Mouse (Mus musculus): Measurements from ENCODE around the gene Cadm4.

Gene Cadm4

GRCm38 (mm10) chr7:24481474-24482207 is at the start of gene Cadm4:
Gene Cadm4 (plus strand): TSS chr7:24482023.
- DNase-seq (ENCODE audit: low spot score in 2 of 2), result peak; percentile 80 to 86

GRCm38 (mm10) chr7:24435305-24435704 is 46.5 kb upstream of the Cadm4 start:
- DNase-seq (ENCODE audit: low spot score in 2 of 2), result no peak

GRCm38 (mm10) chr7:24437981-24438380 is 43.8 kb upstream of the Cadm4 start:
- no peak for DNase-seq (ENCODE audit: low spot score in 2 of 2)

- no peak for DNase-seq (ENCODE audit: low spot score in 2 of 2)
Observed at GRCm38 (mm10) chr7:24439191-24439590, 42.6 kb upstream of the Cadm4 start.

GRCm38 (mm10) chr7:24439891-24440290 is 41.9 kb upstream of the Cadm4 start:
- DNase-seq (ENCODE audit: low spot score in 2 of 2), result no peak

- DNase-seq (ENCODE audit: low spot score in 2 of 2), result peak; percentile 58 to 72
Observed at GRCm38 (mm10) chr7:24441785-24442184, 40.0 kb upstream of the Cadm4 start.

- no peak for DNase-seq (ENCODE audit: low spot score in 2 of 2)
Observed at GRCm38 (mm10) chr7:24442313-24442712, 39.5 kb upstream of the Cadm4 start.

- DNase-seq (ENCODE audit: low spot score in 2 of 2), result no peak
Observed at GRCm38 (mm10) chr7:24445266-24445926, 36.4 kb upstream of the Cadm4 start.

- no peak for DNase-seq (ENCODE audit: low spot score in 2 of 2)
Observed at GRCm38 (mm10) chr7:24446697-24447340, 35.0 kb upstream of the Cadm4 start.

GRCm38 (mm10) chr7:24448782-24449517 is 32.9 kb upstream of the Cadm4 start:
- DNase-seq (ENCODE audit: low spot score in 2 of 2), result no peak

- no peak for DNase-seq (ENCODE audit: low spot score in 2 of 2)
Observed at GRCm38 (mm10) chr7:24450585-24451017, 31.2 kb upstream of the Cadm4 start.

- DNase-seq (ENCODE audit: low spot score in 2 of 2), result no peak
Observed at GRCm38 (mm10) chr7:24451855-24452311, 29.9 kb upstream of the Cadm4 start, which contains the start of gene Irgc1. Gene Irgc1 (minus strand): TSS chr7:24452297.

- no peak for DNase-seq (ENCODE audit: low spot score in 2 of 2)
Observed at GRCm38 (mm10) chr7:24454199-24454598, 27.6 kb upstream of the Cadm4 start.

- no peak for DNase-seq (ENCODE audit: low spot score in 2 of 2)
Observed at GRCm38 (mm10) chr7:24455726-24456125, 26.1 kb upstream of the Cadm4 start.

GRCm38 (mm10) chr7:24457726-24458370 is 24.0 kb upstream of the Cadm4 start:
- DNase-seq (ENCODE audit: low spot score in 2 of 2), result no peak

- DNase-seq (ENCODE audit: low spot score in 2 of 2), result no peak
Observed at GRCm38 (mm10) chr7:24459440-24459839, 22.4 kb upstream of the Cadm4 start.

GRCm38 (mm10) chr7:24459843-24460242 is 22.0 kb upstream of the Cadm4 start:
- no peak for DNase-seq (ENCODE audit: low spot score in 2 of 2)

GRCm38 (mm10) chr7:24461376-24462051 is 20.3 kb upstream of the Cadm4 start:
- DNase-seq (ENCODE audit: low spot score in 2 of 2), result no peak

GRCm38 (mm10) chr7:24462388-24463319 is 19.2 kb upstream of the Cadm4 start, which contains the start of gene Plaur:
Gene Plaur (plus strand): TSS chr7:24462484.
- DNase-seq (ENCODE audit: low spot score in 2 of 2), result no peak

GRCm38 (mm10) chr7:24466835-24467234 is 15.0 kb upstream of the Cadm4 start:
- no peak for DNase-seq (ENCODE audit: low spot score in 2 of 2)
